Mouse (Mus musculus) ES-E14 (cell line): ENCODE measurements around the gene Ttll3. TPM values are rescaled to one million over a fixed set of nuclear protein-coding genes. Genes with fewer than 3 reads are reported as not detected.

ENCODE experiments used
- DNase-seq: peaks from one replicate; pipeline ENCODE4 v3.0.0-alpha.2; 2013; ENCODE audit warnings: low read depth, low spot score
- H3K27ac ChIP-seq: 2 replicates; pipeline ENCODE4 v1.5.1; 2012; ENCODE audit warnings: low read depth, mild to moderate bottlenecking, low read length, moderate library complexity, mixed read lengths; ENCODE audit not compliant: poor library complexity, insufficient read depth, severe bottlenecking
- H3K36me3 ChIP-seq: 2 replicates; pipeline ENCODE4 v1.6.1; 2012; ENCODE audit warnings: mild to moderate bottlenecking, low read length, moderate library complexity, mixed read lengths; ENCODE audit not compliant: control insufficient read depth, poor library complexity, insufficient read depth, severe bottlenecking
- H3K4me1 ChIP-seq, 2 experiments: fragments of 150-350 bp in 1 of 2; sonication (generic) in 1 of 2; 2 replicates each; pipeline ENCODE4 v1.6.1; 2012; ENCODE audit warnings: low read length in 2 of 2, mild to moderate bottlenecking in 1 of 2, mixed read lengths in 1 of 2; ENCODE audit not compliant: control insufficient read depth in 2 of 2, insufficient read depth in 2 of 2, poor library complexity in 1 of 2
- H3K4me3 ChIP-seq, 2 experiments: fragments of 150-350 bp in 1 of 2; sonication (generic) in 1 of 2; 2 replicates each; pipeline ENCODE4 v1.5.1; 2012; ENCODE audit warnings: low read length in 2 of 2, low read depth in 1 of 2, mild to moderate bottlenecking in 1 of 2, mixed read lengths in 1 of 2; ENCODE audit not compliant: insufficient read depth in 1 of 2, poor library complexity in 1 of 2, severe bottlenecking in 1 of 2
- H3K9ac ChIP-seq: 2 replicates; pipeline ENCODE4 v1.6.1; 2012; ENCODE audit warnings: low read depth, mild to moderate bottlenecking, low read length, mixed read lengths; ENCODE audit not compliant: poor library complexity, insufficient read depth, severe bottlenecking
- H3K9me3 ChIP-seq: fragments of 150-350 bp; sonication (generic); 2 replicates; pipeline ENCODE4 v1.6.1; 2012; ENCODE audit warnings: low read depth, mild to moderate bottlenecking, low read length; ENCODE audit not compliant: control insufficient read depth, insufficient read depth
- CHD2 ChIP-seq: IDR thresholded peaks from 2 replicates; pipeline ENCODE4 v1.6.1; 2014; ENCODE audit warnings: mild to moderate bottlenecking, low read depth, low read length, inconsistent platforms
- HCFC1 ChIP-seq: IDR thresholded peaks from 2 replicates; pipeline ENCODE4 v1.6.1; 2012; ENCODE audit warnings: low read length, inconsistent platforms, borderline replicate concordance; ENCODE audit not compliant: insufficient read depth
- MAFK ChIP-seq: IDR thresholded peaks from 2 replicates; pipeline ENCODE4 v1.6.1; 2014; ENCODE audit warnings: mild to moderate bottlenecking, low read depth, low read length, inconsistent platforms; ENCODE audit not compliant: insufficient read depth
- ZC3H11A ChIP-seq: IDR thresholded peaks from 2 replicates; pipeline ENCODE4 v1.6.1; 2012; ENCODE audit warnings: low read depth, mild to moderate bottlenecking, inconsistent platforms, low read length, borderline replicate concordance
- ZNF384 ChIP-seq: IDR thresholded peaks from 2 replicates; pipeline ENCODE4 v1.6.1; 2012; ENCODE audit warnings: low read depth, low read length, inconsistent platforms
- in situ Hi-C, 2 experiments: fragments of 600-800 bp; cut with MboI; formaldehyde crosslinking; loops; one replicate each; pipeline ENCODE4 v1.15.1; 2025; ENCODE audit warnings: low sequenced_read_pairs in 2 of 2, inconsistent platforms in 1 of 2; ENCODE audit not compliant: unreplicated experiment in 2 of 2
- total RNA-seq: library from RNA; depleted of rRNA; stranded (reverse); fragments of 300-350 nt; gene quantifications from 2 replicates; pipeline ENCODE4 v1.2.3, GENCODE M21; 2012

The Ttll3 gene
- total RNA-seq, 1 experiment, result 5.3 TPM

DNA sequence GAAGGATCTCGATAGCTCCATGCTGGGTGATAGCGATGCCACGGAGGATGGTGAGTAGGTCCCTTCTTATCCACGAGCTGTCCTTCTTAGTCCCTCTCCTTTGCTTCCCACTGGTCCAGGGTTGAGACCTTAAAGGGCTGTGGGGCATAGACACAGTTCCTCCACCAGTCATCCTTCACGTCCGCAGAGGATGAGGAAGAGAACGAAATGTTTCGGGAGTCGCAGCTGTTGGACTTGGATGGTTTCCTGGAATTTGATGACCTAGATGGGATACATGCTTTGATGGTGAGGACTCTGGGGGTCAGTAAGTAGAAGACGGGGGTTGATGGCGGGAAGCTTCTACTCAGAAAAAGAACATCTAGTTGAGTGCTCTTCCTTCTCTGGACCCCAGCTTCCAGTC is 5.8 kb downstream of the Ttll3 start:
- Histone ChIP-seq H3K36me3 (peaks cover 4% of the 10 kb centered on the region), H3K4me1 (peaks cover 4 to 5% of the 10 kb centered on the region in 2 experiments; a peak in 3 of 4 replicates), H3K9ac (no peak overlapping the region), H3K27ac (no peak overlapping the region), H3K4me3 (no peak overlapping the region), H3K9me3 (no peaks in the 10 kb centered on the region)
- no peak for DNase-seq
- in situ Hi-C loops, result no loop called here
- TF ChIP-seq CHD2, result no peak

DNA sequence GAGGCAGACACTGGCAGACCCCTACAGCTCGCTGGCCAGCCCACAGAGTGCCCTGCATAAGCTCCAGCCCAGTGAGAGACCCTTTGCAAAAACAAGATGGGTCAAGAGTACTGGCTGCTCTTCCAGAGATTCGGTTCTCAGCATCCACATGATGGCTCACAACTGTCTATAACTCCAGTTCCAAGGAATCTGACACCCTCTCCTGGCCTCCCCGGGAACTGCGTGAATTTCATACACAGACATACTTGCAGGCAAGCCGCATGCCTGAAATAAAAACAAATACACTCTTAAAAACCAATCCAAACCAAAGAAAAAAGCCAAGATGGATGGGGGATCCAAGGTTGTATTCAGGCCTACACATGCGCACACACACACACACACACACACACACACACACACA is 6.4 kb downstream of the Ttll3 start:
- TF ChIP-seq MAFK, result no peak
- no peak for TF ChIP-seq ZNF384
- TF ChIP-seq ZC3H11A, result no peak
- TF ChIP-seq HCFC1, result no peak
- TF ChIP-seq CHD2, result no peak
- in situ Hi-C loops, result no loop called here
- no peak overlapping the region for H3K9ac ChIP-seq
- peaks cover 4 to 5% of the 10 kb centered on the region in 2 experiments; a peak in 3 of 4 replicates for H3K4me1 ChIP-seq
- peaks cover 3% of the 10 kb centered on the region for H3K36me3 ChIP-seq
- no peak overlapping the region; the same call in 1 of the 2 replicates for H3K27ac ChIP-seq
- DNase-seq, result no peak
- H3K9me3 ChIP-seq, result no peaks in the 10 kb centered on the region
- no peak overlapping the region for H3K4me3 ChIP-seq

DNA sequence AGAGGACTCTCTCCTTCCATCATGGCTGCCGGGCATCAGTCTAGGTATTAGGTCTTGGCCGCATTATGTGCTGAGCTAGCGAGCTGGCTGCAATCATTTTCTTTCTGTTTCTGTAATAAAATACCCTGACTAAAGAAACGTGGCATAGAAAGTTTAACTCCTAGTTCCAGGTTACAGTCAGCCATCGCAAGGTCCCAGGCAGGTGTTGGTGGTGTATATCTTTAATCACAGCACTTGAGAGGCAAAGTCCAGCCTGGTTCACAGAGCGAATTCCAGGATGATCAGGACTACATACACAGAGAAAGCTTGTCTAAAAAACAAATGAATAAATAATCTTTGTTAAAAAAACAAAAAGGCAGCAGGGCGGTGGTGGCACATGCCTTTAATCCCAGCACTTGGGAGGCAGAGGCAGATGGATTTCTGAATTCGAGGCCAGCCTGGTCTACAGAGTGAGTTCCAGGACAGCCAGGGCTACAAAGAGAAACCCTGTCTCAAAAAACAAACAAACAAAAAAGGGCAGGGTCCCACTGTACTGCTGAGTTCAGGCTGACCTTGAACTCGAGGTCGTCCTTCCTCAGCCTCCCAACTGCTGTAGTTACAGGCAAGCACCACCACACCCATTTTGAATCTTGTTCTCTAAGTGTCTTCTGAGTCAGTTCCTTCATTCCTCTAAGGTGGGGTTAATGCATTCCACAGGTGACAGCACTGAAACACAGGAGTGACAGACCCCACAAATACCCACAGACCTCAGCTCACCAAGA is 7.4 kb downstream of the Ttll3 start:
- in situ Hi-C loops, result no loop called here
- Histone ChIP-seq H3K4me1 (peaks cover 5 to 10% of the 10 kb centered on the region in 2 experiments; a peak in 3 of 4 replicates), H3K27ac (peak overlapping the region; percentile 49; the same call in 1 of the 2 replicates), H3K9ac (no peak overlapping the region; the same call in 1 of the 2 replicates), H3K9me3 (no peaks in the 10 kb centered on the region), H3K36me3 (no peaks in the 10 kb centered on the region), H3K4me3 (no peak overlapping the region)
- no peak for TF ChIP-seq MAFK
- TF ChIP-seq CHD2, result no peak
- TF ChIP-seq ZC3H11A, result no peak
- TF ChIP-seq HCFC1, result no peak
- no peak for TF ChIP-seq ZNF384
- DNase-seq, result peak; percentile 56

DNA sequence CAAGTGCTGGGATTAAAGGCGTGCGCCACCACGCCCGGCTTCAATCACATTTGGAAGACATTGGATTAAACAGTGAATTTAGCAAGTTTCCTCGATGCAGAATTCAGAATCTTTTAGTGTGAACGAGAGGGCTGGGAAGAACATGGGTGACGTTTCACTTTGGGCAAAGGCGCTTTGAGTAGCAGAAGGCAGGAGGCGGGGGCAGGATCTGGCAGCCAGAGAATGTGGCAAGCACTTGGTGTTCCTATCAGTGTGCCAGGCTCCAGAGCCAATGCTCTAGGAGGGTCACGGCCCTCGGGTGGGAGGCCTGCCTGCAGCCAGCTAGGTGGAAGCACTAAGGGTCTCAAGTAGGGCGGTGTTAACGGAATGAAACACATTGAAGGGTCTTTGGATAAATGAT is 13.0 kb downstream of the Ttll3 start:
- in situ Hi-C loops, result no loop called here
- H3K4me1 ChIP-seq, result peaks cover 5 to 13% of the 10 kb centered on the region in 2 experiments; a peak in 2 of 4 replicates
- DNase-seq, result no peak
- H3K27ac ChIP-seq, result no peak overlapping the region
- no peak overlapping the region for H3K4me3 ChIP-seq
- no peaks in the 10 kb centered on the region; the same call in 1 of the 2 replicates for H3K36me3 ChIP-seq
- no peak overlapping the region for H3K9ac ChIP-seq
- no peaks in the 10 kb centered on the region for H3K9me3 ChIP-seq
- TF ChIP-seq HCFC1 (no peak), MAFK (no peak), ZC3H11A (no peak), CHD2 (no peak), ZNF384 (no peak)
